Mouse (Mus musculus) heart, embryonic 14.5 days (tissue): ENCODE measurements around the gene Rab3gap2. TPM values are rescaled to one million over a fixed set of nuclear protein-coding genes. Genes with fewer than 3 reads are reported as not detected.

ENCODE experiments used
- ATAC-seq: fragments of 200-750 bp; cut with Nextera tagmentation; 2 replicates; pipeline ENCODE4 v1.8.0; 2017; ENCODE audit warnings: low read depth, moderate TSS enrichment; ENCODE audit not compliant: insufficient number of reproducible peaks, insufficient read depth, low FRiP score
- H3K27ac ChIP-seq, 2 experiments: fragments of 200-500 bp in 1 of 2; fragments of 300-500 bp in 1 of 2; sonication (generic) in 1 of 2; replicated peaks in 1 of 2; 2 replicates each; pipeline ENCODE4 v1.5.1; 2012 to 2014; ENCODE audit warnings: low read depth in 2 of 2, low read length in 2 of 2, control low read depth in 1 of 2, mild to moderate bottlenecking in 1 of 2, mixed read lengths in 1 of 2; ENCODE audit not compliant: control insufficient read depth in 1 of 2, insufficient read depth in 1 of 2
- H3K27me3 ChIP-seq: fragments of 300-500 bp; sonication (generic); 2 replicates; pipeline ENCODE4 v1.6.1; 2014; ENCODE audit warnings: mild to moderate bottlenecking, low read length, control low read depth; ENCODE audit not compliant: control insufficient read depth, insufficient read depth
- H3K36me3 ChIP-seq: fragments of 300-500 bp; sonication (generic); 2 replicates; pipeline ENCODE4 v1.6.1; 2014; ENCODE audit warnings: mild to moderate bottlenecking, control low read depth, low read length, mixed read lengths; ENCODE audit not compliant: control insufficient read depth, insufficient read depth
- H3K4me1 ChIP-seq, 2 experiments: fragments of 200-500 bp in 1 of 2; fragments of 300-500 bp in 1 of 2; sonication (generic) in 1 of 2; 2 replicates each; pipeline ENCODE4 v1.6.1; 2012 to 2014; ENCODE audit warnings: low read length in 2 of 2, control low read depth in 1 of 2, mixed read lengths in 1 of 2; ENCODE audit not compliant: control insufficient read depth in 2 of 2, insufficient read depth in 2 of 2
- H3K4me2 ChIP-seq: fragments of 300-500 bp; sonication (generic); 2 replicates; pipeline ENCODE4 v1.6.1; 2014; ENCODE audit warnings: mild to moderate bottlenecking, low read length
- H3K4me3 ChIP-seq, 2 experiments: fragments of 200-500 bp in 1 of 2; fragments of 300-500 bp in 1 of 2; sonication (generic) in 1 of 2; 2 replicates each; pipeline ENCODE4 v1.5.1; 2012 to 2014; ENCODE audit warnings: low read length in 2 of 2, mild to moderate bottlenecking in 2 of 2, control low read depth in 1 of 2, low read depth in 1 of 2, moderate library complexity in 1 of 2; ENCODE audit not compliant: control insufficient read depth in 1 of 2, insufficient read depth in 1 of 2
- H3K9ac ChIP-seq: fragments of 300-500 bp; sonication (generic); 2 replicates; pipeline ENCODE4 v1.6.1; 2014; ENCODE audit warnings: mild to moderate bottlenecking, low read length
- H3K9me3 ChIP-seq: fragments of 300-500 bp; sonication (generic); 2 replicates; pipeline ENCODE4 v1.6.1; 2016; ENCODE audit warnings: low read length, control low read depth; ENCODE audit not compliant: control insufficient read depth
- WGBS: fragments of 180-500 bp; shearing (Covaris S2); extraction: QIAGEN DNeasy Blood & Tissue Kit; methylation state at CpG from one replicate; pipeline ENCODE4 v1.1.7; 2014; 5-methylcytosine and 5-hydroxymethylcytosine counted together
- polyA plus RNA-seq: library from polyadenylated mRNA; unstranded; fragments of >200 nt; fragmentation: Nextera tagmentation; extraction: Ambion mirVana; gene quantifications from 2 replicates; pipeline ENCODE4 v1.2.1, GENCODE M21; 2014

Rab3gap2 gene
- polyA plus RNA-seq, 1 experiment from 2014 or later: 17.8 TPM

- H3K4me3 ChIP-seq: no peak overlapping the region
- ATAC-seq: no peak
- no peaks in the 10 kb centered on the region for H3K27me3 ChIP-seq
- no peak overlapping the region for H3K27ac ChIP-seq
- H3K9me3 ChIP-seq: no peaks in the 10 kb centered on the region
- H3K4me2 ChIP-seq: no peak overlapping the region
- peaks cover 0 to 4% of the 10 kb centered on the region in 2 experiments; a peak in 1 of 4 replicates for H3K4me1 ChIP-seq
- H3K36me3 ChIP-seq: peaks cover 98% of the 10 kb centered on the region
- 92% methylated on average over 10 of the region's 10 CpGs for WGBS
- no peak overlapping the region for H3K9ac ChIP-seq
Measured at GRCm38 (mm10) chr1:185292646-185293360, 88.9 kb downstream of the Rab3gap2 start.

- Histone ChIP-seq H3K9me3 (no peaks in the 10 kb centered on the region), H3K4me3 (no peak overlapping the region), H3K27ac (no peak overlapping the region), H3K4me1 (no peaks in the 10 kb centered on the region), H3K9ac (no peak overlapping the region), H3K4me2 (no peak overlapping the region), H3K27me3 (no peaks in the 10 kb centered on the region), H3K36me3 (peaks cover 77% of the 10 kb centered on the region)
- WGBS: 83% methylated on average over 7 of the region's 7 CpGs
- no peak for ATAC-seq
Measured at GRCm38 (mm10) chr1:185296850-185297249, 92.9 kb downstream of the Rab3gap2 start.

GRCm38 (mm10) chr1:185298496-185298895 is 94.6 kb downstream of the Rab3gap2 start:
- H3K4me1 ChIP-seq: no peaks in the 10 kb centered on the region
- peaks cover 76% of the 10 kb centered on the region for H3K36me3 ChIP-seq
- no peaks in the 10 kb centered on the region for H3K27me3 ChIP-seq
- H3K4me2 ChIP-seq: no peak overlapping the region
- no peaks in the 10 kb centered on the region for H3K9me3 ChIP-seq
- no peak overlapping the region for H3K4me3 ChIP-seq
- WGBS: 93% methylated on average over 8 of the region's 8 CpGs
- no peak for ATAC-seq
- H3K27ac ChIP-seq: no peak overlapping the region
- no peak overlapping the region for H3K9ac ChIP-seq

GRCm38 (mm10) chr1:185302816-185303215 is 98.9 kb downstream of the Rab3gap2 start:
- Histone ChIP-seq H3K27me3 (no peaks in the 10 kb centered on the region), H3K4me3 (no peak overlapping the region), H3K9ac (no peak overlapping the region), H3K9me3 (no peaks in the 10 kb centered on the region; the same call in 1 of the 2 replicates), H3K36me3 (peaks cover 45% of the 10 kb centered on the region), H3K27ac (no peak overlapping the region), H3K4me2 (no peak overlapping the region), H3K4me1 (no peaks in the 10 kb centered on the region)
- 95% methylated on average over 6 of the region's 6 CpGs for WGBS
- no peak for ATAC-seq

GRCm38 (mm10) chr1:185306836-185307235 is 102.9 kb downstream of the Rab3gap2 start:
- no peak overlapping the region for H3K4me2 ChIP-seq
- no peak for ATAC-seq
- no peak overlapping the region for H3K27ac ChIP-seq
- peaks cover 34% of the 10 kb centered on the region for H3K36me3 ChIP-seq
- peaks cover 4 to 10% of the 10 kb centered on the region in 2 experiments for H3K4me1 ChIP-seq
- H3K4me3 ChIP-seq: no peak overlapping the region
- no peaks in the 10 kb centered on the region for H3K27me3 ChIP-seq
- 97% methylated on average over 12 of the region's 12 CpGs for WGBS
- no peaks in the 10 kb centered on the region; the same call in 1 of the 2 replicates for H3K9me3 ChIP-seq
- H3K9ac ChIP-seq: no peak overlapping the region

GRCm38 (mm10) chr1:185307645-185308044 is 103.7 kb downstream of the Rab3gap2 start:
- no peak overlapping the region for H3K9ac ChIP-seq
- no peak overlapping the region for H3K4me3 ChIP-seq
- 94% methylated on average over 7 of the region's 7 CpGs for WGBS
- H3K36me3 ChIP-seq: peaks cover 26% of the 10 kb centered on the region
- H3K4me2 ChIP-seq: no peak overlapping the region
- H3K27me3 ChIP-seq: no peaks in the 10 kb centered on the region
- no peak overlapping the region for H3K27ac ChIP-seq
- H3K4me1 ChIP-seq: peaks cover 4 to 16% of the 10 kb centered on the region in 2 experiments
- ATAC-seq: no peak
- H3K9me3 ChIP-seq: no peaks in the 10 kb centered on the region; the same call in 1 of the 2 replicates

GRCm38 (mm10) chr1:185308334-185308733 is 104.4 kb downstream of the Rab3gap2 start:
- Histone ChIP-seq H3K27me3 (no peaks in the 10 kb centered on the region), H3K9me3 (no peaks in the 10 kb centered on the region; the same call in 1 of the 2 replicates), H3K36me3 (peaks cover 25% of the 10 kb centered on the region), H3K4me2 (peak overlapping the region; percentile 34; the same call in 1 of the 2 replicates), H3K27ac (peak overlapping the region in 1 of 2 experiments; percentile 67; a peak in 2 of 4 replicates), H3K4me1 (peaks cover 4 to 16% of the 10 kb centered on the region in 2 experiments), H3K4me3 (no peak overlapping the region), H3K9ac (no peak overlapping the region)
- no peak for ATAC-seq
- 94% methylated on average over 2 of the region's 2 CpGs for WGBS
